Mouse (Mus musculus): ENCODE measurements around the gene Lbp.

DNA sequence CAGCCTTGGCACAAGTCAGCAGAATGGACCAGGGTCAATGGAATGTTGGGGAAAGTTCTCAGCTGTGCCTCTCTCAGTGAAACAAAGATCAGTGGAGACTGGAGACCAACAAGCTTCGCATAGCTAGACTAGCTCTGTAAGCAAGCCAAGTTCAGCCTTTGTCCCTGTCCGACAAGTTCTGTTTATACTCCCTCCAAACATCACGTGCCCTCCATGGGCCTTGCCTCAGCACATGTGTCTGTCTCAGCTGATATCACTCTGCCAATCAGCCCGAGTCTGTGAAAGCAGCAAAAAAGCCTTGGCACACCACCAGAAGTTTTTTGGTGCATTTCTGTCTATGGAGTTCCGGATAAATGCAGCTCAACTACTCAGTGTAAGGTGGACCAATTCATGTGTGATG is 66.8 kb downstream of the Lbp start:
- TF ChIP-seq CTCF (IDR thresholded peaks at IDR 0.05; ENCODE audit: low read depth, low read length): no peak
- TF ChIP-seq POLR2A (IDR thresholded peaks at IDR 0.05; ENCODE audit: extremely low read depth, insufficient read depth, low read length): no peak
